Mouse (Mus musculus): ENCODE data around the gene Ramp3.
"Not testable (repeated sequence)": the region's sequence is repeated elsewhere in the genome, so short reads cannot be mapped to it uniquely, and the experiment has no call there.

Ramp3 gene

DNA sequence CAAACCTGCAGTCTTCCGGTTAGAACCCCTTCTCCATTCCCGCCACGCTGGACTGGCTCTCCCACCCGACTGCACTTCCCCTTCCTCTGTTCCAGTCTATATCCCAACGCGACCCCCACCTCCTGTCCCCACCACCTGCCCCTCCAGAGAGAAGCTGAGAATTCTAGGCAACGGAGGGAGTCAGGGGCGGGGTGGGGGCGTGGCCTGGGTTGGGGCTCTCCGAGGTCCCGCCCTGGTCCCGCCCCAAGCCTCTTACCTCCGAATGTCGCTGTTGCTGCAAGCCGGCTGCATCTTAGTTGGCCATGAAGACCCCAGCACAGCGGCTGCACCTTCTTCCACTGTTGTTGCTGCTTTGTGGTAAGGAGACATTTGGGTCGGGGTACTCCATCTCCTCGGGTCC lies at the start of gene Ramp3:
TSS of gene Ramp3 (plus strand) at position 251 of the 400 bp plus-strand sequence.
- DNase-seq (ENCODE audit: low spot score), result no peak

GRCm38 (mm10) chr11:6615250-6616205 lies 42.8 kb upstream of the Ramp3 start:
- no peak for DNase-seq (ENCODE audit: low spot score)

- no peak for DNase-seq (ENCODE audit: low spot score)
Measured at GRCm38 (mm10) chr11:6623704-6624103, 34.6 kb upstream of the Ramp3 start.

DNA sequence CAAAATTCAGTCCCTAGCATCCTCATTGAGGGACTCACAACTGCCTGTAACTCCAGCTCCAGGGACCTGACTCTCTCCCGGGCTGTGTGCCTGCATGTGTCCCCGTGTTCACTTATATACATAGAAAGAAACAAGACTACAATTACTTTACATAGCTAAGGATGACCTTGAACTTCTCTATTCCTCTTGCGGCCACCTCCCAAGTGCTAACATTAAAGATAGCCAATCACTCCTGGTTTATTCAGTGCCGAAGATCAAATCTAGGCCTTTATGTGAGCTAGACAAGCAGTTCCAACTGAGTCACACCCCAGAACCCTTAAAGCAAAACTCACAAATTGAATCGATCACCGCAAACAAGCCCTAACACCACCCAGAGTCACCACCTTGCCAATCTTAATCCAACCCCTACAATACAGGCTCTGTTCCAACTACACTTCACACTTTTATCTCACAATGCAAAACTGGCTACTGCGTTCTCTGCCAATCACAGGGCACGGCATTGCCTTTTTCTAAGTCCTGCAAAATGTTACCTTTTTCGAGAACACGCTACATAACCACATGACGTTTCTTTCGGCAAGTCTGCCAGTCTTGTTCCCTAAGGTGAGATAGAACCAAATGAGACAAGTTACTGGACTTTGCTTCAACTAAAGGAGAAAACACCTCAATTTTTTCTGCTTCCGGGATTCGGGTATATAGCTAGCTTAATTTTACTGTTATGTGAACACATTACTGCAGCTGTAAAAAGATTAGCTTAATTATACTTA lies 33.5 kb upstream of the Ramp3 start:
- DNase-seq (ENCODE audit: low spot score), result no peak

- DNase-seq (ENCODE audit: low spot score), result peak; percentile 95
Measured at GRCm38 (mm10) chr11:6625478-6626387, 32.6 kb upstream of the Ramp3 start, which contains the start of gene Tbrg4. Gene Tbrg4 (minus strand): TSS chr11:6626067.

GRCm38 (mm10) chr11:6626388-6626772 lies 31.9 kb upstream of the Ramp3 start:
- DNase-seq (ENCODE audit: low spot score), result no peak

DNA sequence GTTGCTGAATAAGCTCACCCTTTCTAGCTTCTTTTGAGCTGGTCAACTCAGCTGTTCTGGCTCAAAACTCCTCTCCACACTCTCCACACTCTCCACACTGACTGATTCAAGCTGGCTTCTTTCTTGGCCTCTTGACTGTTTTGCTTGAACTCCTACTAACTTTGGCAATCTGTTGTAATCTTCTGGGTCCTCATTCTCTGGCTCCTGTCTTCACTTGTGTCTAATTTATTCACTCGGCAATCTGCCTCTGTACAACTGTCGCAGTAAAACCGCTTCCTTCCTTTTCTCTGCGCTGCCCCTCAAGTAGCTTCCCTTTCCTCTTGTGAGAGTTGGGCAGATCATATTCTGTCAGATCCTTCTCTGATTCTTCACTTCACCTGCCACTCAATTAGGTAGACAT lies 30.6 kb upstream of the Ramp3 start:
- peak; percentile 36 for DNase-seq (ENCODE audit: low spot score)

DNA sequence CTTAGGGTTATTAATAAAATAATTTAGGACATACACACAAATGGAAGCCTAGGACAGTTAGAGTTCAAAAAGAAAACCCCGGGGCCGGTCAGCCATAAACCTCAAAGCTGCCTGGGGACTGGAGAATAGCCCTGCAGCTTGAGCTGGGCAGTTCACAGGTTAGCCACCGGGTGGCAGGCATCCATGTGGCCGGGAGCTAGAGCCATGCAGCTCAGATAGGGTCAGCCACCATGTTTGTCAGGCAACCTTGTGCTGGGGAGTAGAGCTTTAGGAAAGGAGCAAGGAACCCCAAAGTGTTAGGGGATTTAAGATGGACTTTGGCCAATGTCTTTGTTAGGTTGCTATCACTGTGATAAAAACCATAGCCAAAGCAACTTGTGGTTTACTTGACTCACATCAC lies 29.8 kb upstream of the Ramp3 start:
- DNase-seq (ENCODE audit: low spot score), result peak; percentile 70

- peak; percentile 40 for DNase-seq (ENCODE audit: low spot score)
Measured at GRCm38 (mm10) chr11:6629655-6630054, 28.7 kb upstream of the Ramp3 start.

GRCm38 (mm10) chr11:6636150-6636549 lies 22.2 kb upstream of the Ramp3 start:
- DNase-seq (ENCODE audit: low spot score), result no peak

DNA sequence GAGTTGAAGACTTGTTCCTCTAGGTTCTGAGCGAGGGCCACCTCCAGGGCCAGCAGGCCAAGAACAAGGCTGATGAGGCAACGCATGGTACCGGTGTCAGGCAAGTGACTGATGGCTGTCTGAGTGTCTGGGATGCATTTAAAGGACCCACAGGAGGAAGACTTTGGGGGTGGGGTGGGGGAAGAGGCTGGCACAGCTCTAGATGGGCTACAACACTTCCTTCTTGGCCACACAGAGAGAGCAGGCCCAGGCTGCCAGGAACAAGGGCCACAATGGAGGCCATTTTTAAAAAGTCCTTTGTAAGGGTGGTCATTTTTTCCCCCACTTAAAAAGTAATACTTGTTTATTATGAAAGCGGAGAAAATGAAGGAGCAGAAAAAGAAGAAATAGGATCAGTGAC lies 19.8 kb upstream of the Ramp3 start, which contains the start of gene Wap:
TSS of gene Wap (minus strand) at position 101 of the 400 bp plus-strand sequence.
- no peak for DNase-seq (ENCODE audit: low spot score)

DNA sequence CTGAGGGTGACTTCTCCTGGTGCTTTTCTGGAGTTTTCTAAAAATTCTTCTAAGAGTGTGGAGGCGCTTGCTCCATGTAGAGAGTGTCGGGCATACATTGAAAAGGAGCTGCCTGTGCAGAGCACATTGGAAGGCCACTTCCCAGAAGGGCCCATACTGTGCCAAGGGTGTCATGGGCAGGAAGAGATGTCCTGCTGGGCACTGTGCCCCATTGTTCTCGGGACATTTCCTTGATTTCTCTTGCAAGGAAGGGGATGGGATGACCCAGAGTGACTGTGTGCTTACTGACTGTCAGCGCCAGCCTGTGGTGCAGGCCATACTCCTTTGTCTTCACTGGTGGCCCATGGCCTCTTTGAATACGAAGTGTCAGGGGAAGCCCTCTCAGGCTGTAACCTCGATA lies 19.2 kb upstream of the Ramp3 start:
- DNase-seq (ENCODE audit: low spot score), result peak; percentile 57

DNA sequence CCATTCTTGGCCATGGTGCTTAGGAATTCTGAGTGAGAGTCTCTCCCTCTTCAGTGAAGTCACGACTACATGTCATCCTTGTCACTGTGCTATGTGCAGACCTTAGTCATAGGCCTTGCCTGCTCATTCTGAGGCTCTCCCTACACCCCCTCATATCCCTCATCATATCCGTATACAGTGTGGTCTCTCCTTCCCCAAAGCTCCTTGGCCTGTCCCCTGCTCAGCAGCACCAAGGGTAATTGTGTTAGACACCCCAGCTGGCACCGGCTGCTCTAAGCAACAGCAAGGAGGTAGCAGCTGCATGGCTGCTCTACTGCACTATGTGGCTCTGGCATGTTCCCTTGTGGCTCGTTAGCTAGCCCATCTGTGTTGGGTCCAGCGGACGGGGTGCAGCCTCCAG lies 13.8 kb upstream of the Ramp3 start:
- DNase-seq (ENCODE audit: low spot score), result no peak

- peak; percentile 43 for DNase-seq (ENCODE audit: low spot score)
Measured at GRCm38 (mm10) chr11:6647831-6648724, 10.2 kb upstream of the Ramp3 start.

DNA sequence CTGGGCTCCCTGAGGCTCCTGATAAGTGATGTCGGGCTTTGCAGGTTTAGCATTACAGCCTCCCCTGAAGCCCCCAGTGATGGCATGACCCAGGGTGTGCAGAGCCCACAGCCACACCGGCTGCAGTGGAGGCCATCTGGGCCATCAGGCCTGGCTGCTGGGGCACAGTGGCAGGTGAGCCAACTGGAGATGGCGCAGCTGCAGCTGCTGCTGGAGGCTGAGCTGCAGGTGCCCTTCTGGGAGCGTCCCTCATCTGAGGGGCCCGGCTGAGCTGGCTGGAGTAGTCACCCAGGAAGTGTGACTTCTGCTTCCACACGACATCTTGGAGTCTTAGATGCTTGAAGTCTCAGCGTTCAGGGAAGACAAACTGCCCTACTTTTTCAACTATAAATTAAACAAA lies 7.8 kb upstream of the Ramp3 start:
- no peak for DNase-seq (ENCODE audit: low spot score)

DNA sequence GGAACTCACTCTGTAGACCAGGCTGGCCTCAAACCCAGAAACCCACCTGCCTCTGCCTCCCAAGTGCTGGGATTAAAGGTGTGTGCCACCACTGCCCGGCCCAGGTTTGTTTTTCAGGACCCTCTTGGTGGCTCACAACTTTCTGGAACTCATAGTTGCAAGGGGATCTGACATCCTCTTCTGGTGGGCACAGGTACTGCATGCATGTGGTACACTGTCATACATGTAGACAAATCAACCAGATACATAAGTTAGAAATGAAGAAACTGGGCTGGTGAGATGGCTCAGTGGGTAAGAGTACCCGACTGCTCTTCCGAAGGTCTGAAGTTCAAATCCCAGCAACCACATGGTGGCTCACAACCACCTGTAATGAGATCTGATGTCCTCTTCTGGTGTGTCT lies 5.3 kb upstream of the Ramp3 start:
- not testable (repeated sequence) for DNase-seq (ENCODE audit: low spot score)

DNA sequence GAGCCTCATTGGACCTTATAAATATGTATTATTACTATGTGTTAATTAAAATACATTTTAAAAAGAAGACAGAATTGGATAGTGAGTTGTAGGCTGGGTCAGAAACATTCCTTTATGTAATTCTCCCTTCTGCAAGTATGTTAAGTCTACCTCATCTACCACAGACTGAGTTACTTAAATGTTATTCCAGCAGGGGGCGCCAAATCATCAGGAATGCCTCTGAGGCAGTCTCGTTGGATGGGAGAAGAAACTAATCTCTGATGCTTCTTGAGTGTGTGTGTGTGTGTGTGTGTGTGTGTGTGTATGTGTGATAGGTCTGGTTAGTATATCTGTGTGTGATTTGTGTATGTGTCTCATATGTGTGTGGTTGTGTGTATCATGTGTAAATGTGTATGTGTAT lies 3.4 kb upstream of the Ramp3 start:
- DNase-seq (ENCODE audit: low spot score), result peak; percentile 90

DNA sequence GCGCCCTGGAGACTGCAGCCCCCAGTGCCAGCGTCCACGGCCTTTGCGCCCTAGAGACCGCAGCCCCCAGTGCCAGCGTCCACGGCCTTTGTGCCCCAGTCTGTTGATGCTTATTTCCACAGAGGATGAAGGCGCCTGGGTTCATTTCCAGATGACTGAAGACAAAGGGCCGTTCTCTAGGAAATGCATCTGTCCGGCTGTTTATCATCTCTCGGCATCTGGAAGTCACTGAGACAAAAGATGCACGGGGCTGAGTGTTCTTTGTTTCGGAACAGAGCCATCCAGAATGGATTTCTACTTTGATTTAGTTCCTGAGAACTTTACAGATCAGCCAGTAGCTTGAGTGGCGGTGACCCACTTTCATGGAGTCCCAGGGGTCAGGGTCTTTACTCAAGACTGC lies 2.9 kb downstream of the Ramp3 start:
- DNase-seq (ENCODE audit: low spot score), result no peak

DNA sequence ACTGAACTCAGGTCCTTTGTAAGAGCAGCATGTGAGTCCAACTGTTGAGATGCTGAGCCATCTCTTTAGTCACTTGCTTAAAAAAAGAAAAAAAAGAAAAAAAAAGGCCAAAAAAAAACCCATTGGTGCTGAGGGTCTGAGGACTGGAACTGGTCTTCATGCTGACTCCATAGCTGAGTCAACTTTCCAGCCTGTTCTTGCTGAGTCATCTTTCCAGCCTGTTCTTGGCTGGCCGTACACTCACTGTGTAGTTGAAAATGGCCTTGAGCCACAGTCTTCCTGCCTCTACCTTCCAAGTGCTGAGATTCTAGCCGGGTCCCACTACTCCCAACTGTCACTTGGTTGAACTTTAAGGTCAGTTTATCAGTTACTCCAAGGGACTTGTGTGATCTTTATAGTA lies 8.3 kb downstream of the Ramp3 start:
- peak; percentile 9 for DNase-seq (ENCODE audit: low spot score)

- no peak for DNase-seq (ENCODE audit: low spot score)
Measured at GRCm38 (mm10) chr11:6669041-6669440, 10.7 kb downstream of the Ramp3 start.

DNA sequence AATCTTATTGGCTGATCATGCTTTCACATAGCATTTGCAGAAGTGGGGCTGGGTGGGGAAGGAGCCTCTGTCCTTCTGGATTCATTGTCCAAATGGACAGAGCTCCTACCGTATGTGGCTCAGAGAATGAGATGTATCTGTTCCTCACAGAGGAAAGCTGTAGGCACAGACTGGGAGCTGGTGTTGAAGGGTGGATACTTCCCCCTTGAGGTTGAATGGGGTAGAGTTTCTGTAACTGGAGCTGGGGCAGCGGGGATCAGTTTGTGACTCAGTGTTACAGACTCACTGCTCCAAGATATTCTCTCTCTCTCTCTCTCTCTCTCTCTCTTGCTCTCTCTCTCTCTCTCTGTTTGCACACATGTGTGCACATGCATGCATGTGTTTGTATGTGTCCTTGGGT lies 11.7 kb downstream of the Ramp3 start:
- DNase-seq (ENCODE audit: low spot score), result no peak

All from adipocyte (in vitro differentiated cells).